Mouse (Mus musculus): Measurements from ENCODE around the gene Gm34302.
"Not testable (repeated sequence)": the region's sequence is repeated elsewhere in the genome, so short reads cannot be mapped to it uniquely, and the experiment has no call there.

The Gm34302 gene

GRCm38 (mm10) chr3:63483726-63484125 is at the start of gene Gm34302:
Gene Gm34302, minus strand, starts transcription at chr3:63483879.
- no peak for DNase-seq

GRCm38 (mm10) chr3:63531847-63532246 is 48.2 kb upstream of the Gm34302 start:
- DNase-seq, result no peak

- DNase-seq, result no peak
Measured at GRCm38 (mm10) chr3:63517681-63518080, 34.0 kb upstream of the Gm34302 start.

- DNase-seq, result not testable (repeated sequence)
Measured at GRCm38 (mm10) chr3:63516279-63516678, 32.6 kb upstream of the Gm34302 start.

- DNase-seq, result no peak
Measured at GRCm38 (mm10) chr3:63511316-63511715, 27.6 kb upstream of the Gm34302 start.

- no peak for DNase-seq
Measured at GRCm38 (mm10) chr3:63509484-63509883, 25.8 kb upstream of the Gm34302 start.

- DNase-seq, result no peak
Measured at GRCm38 (mm10) chr3:63508924-63509323, 25.2 kb upstream of the Gm34302 start.

GRCm38 (mm10) chr3:63504433-63504832 is 20.8 kb upstream of the Gm34302 start:
- no peak for DNase-seq

- no peak for DNase-seq
Measured at GRCm38 (mm10) chr3:63494625-63495382, 11.1 kb upstream of the Gm34302 start.

- no peak for DNase-seq
Measured at GRCm38 (mm10) chr3:63493563-63493962, 9.9 kb upstream of the Gm34302 start.

- peak; percentile 23 to 29 for DNase-seq
Measured at GRCm38 (mm10) chr3:63440426-63441125, 43.1 kb downstream of the Gm34302 start.

- DNase-seq, result no peak
Measured at GRCm38 (mm10) chr3:63439738-63440137, 43.9 kb downstream of the Gm34302 start.

GRCm38 (mm10) chr3:63438898-63439297 is 44.8 kb downstream of the Gm34302 start:
- DNase-seq, result no peak
